Mouse (Mus musculus): ENCODE measurements around the gene A830005F24Rik.

- no peak for TF ChIP-seq CTCF (IDR thresholded peaks at IDR 0.05; ENCODE audit: borderline replicate concordance, insufficient read depth, low read depth, low read length)
- no peak for TF ChIP-seq POLR2A (IDR thresholded peaks at IDR 0.05; ENCODE audit: borderline replicate concordance, insufficient read depth, low read length)
These were observed 34.3 kb downstream of the A830005F24Rik start for GRCm38 (mm10) chr13:48547623-48548022.
